Mouse (Mus musculus) CD4-positive, CD25-positive, alpha-beta regulatory T cell (primary cell): ENCODE data around the gene Mlxip. TPM values are rescaled to one million over a fixed set of nuclear protein-coding genes. Genes with fewer than 3 reads are reported as not detected.

Source experiments
- polyA plus RNA-seq: library from polyadenylated mRNA; unstranded; fragments of 100-300 nt; shearing (Covaris generic); gene quantifications from one replicate; pipeline ENCODE4 v1.2.1, GENCODE M21; 2017

Gene Mlxip
- polyA plus RNA-seq: 56.6 TPM

GRCm38 (mm10) chr5:123394303-123394956 lies at the start of gene Mlxip:
Gene Mlxip (plus strand): TSS chr5:123394798.

GRCm38 (mm10) chr5:123489112-123489785 lies 94.7 kb downstream of the Mlxip start, which contains the start of the genes Lrrc43 and Il31:
Gene Lrrc43 (plus strand): TSS chr5:123489305.
Gene Il31 (minus strand): TSS chr5:123489489.

Other genes with a start within 250 kb of the Mlxip start
- gene Psmd9, start 225.4 kb upstream of the Mlxip start, polyA plus RNA-seq: 51.1 TPM
- gene Hpd, start 212.1 kb upstream of the Mlxip start, polyA plus RNA-seq: not detected
- gene Wdr66, start 142.7 kb upstream of the Mlxip start, polyA plus RNA-seq: 2.4 TPM
- gene Bcl7a, start 51.0 kb upstream of the Mlxip start, polyA plus RNA-seq: 7.8 TPM
- gene Lrrc43, start 94.5 kb downstream of the Mlxip start, polyA plus RNA-seq: not detected
- gene Il31, start 94.7 kb downstream of the Mlxip start, polyA plus RNA-seq: not detected
- 0.14 TPM for gene B3gnt4, start 115.7 kb downstream of the Mlxip start, polyA plus RNA-seq
- 117 TPM for gene Diablo, start 129.4 kb downstream of the Mlxip start, polyA plus RNA-seq
- gene Gm49027, start 130.7 kb downstream of the Mlxip start, polyA plus RNA-seq: 0.95 TPM
- 49.8 TPM for gene Vps33a, start 178.2 kb downstream of the Mlxip start, polyA plus RNA-seq